Mouse (Mus musculus) bone marrow, adult 2 months (tissue): ENCODE data around the gene Anks4b. TPM values are rescaled to one million over a fixed set of nuclear protein-coding genes. Genes with fewer than 3 reads are reported as not detected.

Experiments
- H3K27ac ChIP-seq: fragments of 200-500 bp; 2 replicates; pipeline ENCODE4 v1.5.1; 2012; ENCODE audit warnings: low read depth, mild to moderate bottlenecking, control low read depth, inconsistent platforms, low read length; ENCODE audit not compliant: control insufficient read depth, poor library complexity, insufficient read depth
- H3K4me1 ChIP-seq: fragments of 200-500 bp; 2 replicates; pipeline ENCODE4 v1.6.1; 2011; ENCODE audit warnings: low read length; ENCODE audit not compliant: control insufficient read depth, insufficient read depth
- H3K4me3 ChIP-seq: fragments of 200-500 bp; replicated peaks from 2 replicates; pipeline ENCODE3; 2011; ENCODE audit warnings: mild to moderate bottlenecking, low read depth, low read length, control low read depth; ENCODE audit not compliant: control insufficient read depth
- CTCF ChIP-seq: fragments of 200-500 bp; IDR thresholded peaks from 2 replicates; pipeline ENCODE4 v1.5.1; 2011; ENCODE audit warnings: low read length, control low read depth; ENCODE audit not compliant: control insufficient read depth, insufficient read depth
- POLR2A ChIP-seq: fragments of 200-500 bp; IDR thresholded peaks from 2 replicates; pipeline ENCODE4 v1.6.1; 2011; ENCODE audit warnings: low read depth, mild to moderate bottlenecking, control low read depth, low read length, borderline replicate concordance; ENCODE audit not compliant: control insufficient read depth
- WGBS: fragments of 180-500 bp; shearing (Covaris S2); methylation state at CpG from one replicate; pipeline ENCODE4 v1.1.7; 2018; 5-methylcytosine and 5-hydroxymethylcytosine counted together
- polyA plus RNA-seq: library from polyadenylated mRNA; stranded (reverse); fragments of >200 nt; gene quantifications from 2 replicates; pipeline ENCODE4 v1.2.4, GENCODE M21; 2011; ENCODE audit warnings: low replicate concordance; ENCODE audit not compliant: missing spikeins, insufficient read depth, insufficient read length

Gene Anks4b
- polyA plus RNA-seq, 1 experiment, result not detected

DNA sequence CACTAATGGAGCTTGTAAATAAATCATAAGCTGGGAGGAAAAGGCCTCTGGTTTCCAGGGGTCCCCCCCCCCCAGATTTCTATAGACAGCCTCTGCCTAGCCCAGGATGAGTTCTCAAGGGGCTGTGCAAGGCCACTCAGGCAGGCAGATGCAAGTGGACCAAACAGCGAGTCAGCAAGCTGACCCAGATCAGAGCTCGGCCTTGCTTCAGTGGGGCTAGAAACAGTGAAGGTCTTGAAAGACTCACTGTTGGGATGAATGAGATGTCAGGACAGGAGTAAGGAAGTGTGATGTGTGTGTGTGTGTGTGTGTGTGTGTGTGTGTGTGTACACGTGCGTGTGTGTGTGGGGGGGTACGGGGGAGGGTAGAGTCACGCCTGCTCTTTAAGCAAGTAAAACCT is 19.2 kb downstream of the Anks4b start:
- TF ChIP-seq CTCF (no peak), POLR2A (no peak)
- 76% methylated on average over 6 of the region's 6 CpGs for WGBS
- H3K27ac ChIP-seq, result no peak overlapping the region
- no peaks in the 10 kb centered on the region for H3K4me1 ChIP-seq
- H3K4me3 ChIP-seq, result no peak overlapping the region

- Histone ChIP-seq H3K27ac (no peak overlapping the region), H3K4me1 (no peaks in the 10 kb centered on the region), H3K4me3 (no peak overlapping the region)
- no peak for TF ChIP-seq CTCF
- TF ChIP-seq POLR2A, result no peak
- WGBS, result 83% methylated on average over 4 of the region's 4 CpGs
These were observed 21.5 kb downstream of the Anks4b start for GRCm38 (mm10) chr7:120195207-120195606.

DNA sequence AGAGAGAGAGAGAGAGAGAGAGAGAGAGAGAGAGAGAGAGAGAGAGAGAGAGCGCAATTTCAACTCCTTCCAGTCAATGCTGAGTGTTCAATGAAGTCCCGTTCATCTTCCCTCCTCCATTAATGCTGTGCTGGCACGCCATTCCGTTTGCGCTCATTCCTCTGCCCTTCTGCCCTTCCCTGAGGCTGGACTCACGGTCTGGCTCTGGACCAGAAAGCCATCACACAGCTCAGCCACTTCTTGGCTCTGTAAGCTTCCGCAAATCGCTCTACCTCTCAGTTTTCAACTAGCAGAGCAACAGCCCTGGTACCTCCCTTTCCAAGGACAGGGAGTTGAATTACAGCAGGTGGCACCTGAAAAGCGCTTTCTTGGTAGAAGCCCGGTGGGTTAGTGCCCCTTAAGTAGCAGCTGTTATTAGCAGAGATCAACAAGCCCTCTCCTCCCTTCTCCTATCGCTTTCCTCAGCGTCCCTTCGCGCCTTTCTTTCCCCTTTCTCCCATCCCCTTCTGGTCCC is 27.6 kb downstream of the Anks4b start:
- no peak overlapping the region for H3K4me3 ChIP-seq
- H3K4me1 ChIP-seq, result no peaks in the 10 kb centered on the region
- no peak overlapping the region for H3K27ac ChIP-seq
- WGBS, result 8% methylated on average over 14 of the region's 14 CpGs
- TF ChIP-seq POLR2A (no peak), CTCF (no peak)

- WGBS, result 12% methylated on average over 26 of the region's 26 CpGs
- no peak for TF ChIP-seq CTCF
- Histone ChIP-seq H3K4me3 (no peak within 1 kb of the TSS), H3K27ac (no peak within 1 kb of the TSS), H3K4me1 (no peaks in the 10 kb centered on the region)
These were observed 28.1 kb downstream of the Anks4b start, which contains the start of gene Crym for GRCm38 (mm10) chr7:120201771-120202170. Crym (minus strand) TSS chr7:120202111.

GRCm38 (mm10) chr7:120203789-120204188 is 30.1 kb downstream of the Anks4b start, which contains the start of gene Abca14:
Abca14 (plus strand) TSS chr7:120203961.
- Histone ChIP-seq H3K27ac (no peak within 1 kb of the TSS), H3K4me1 (no peaks in the 10 kb centered on the region), H3K4me3 (no peak within 1 kb of the TSS)
- TF ChIP-seq POLR2A (no peak), CTCF (peak; percentile 35; the same call in 1 of the 2 replicates)
- 9% methylated on average over 26 of the region's 26 CpGs for WGBS

DNA sequence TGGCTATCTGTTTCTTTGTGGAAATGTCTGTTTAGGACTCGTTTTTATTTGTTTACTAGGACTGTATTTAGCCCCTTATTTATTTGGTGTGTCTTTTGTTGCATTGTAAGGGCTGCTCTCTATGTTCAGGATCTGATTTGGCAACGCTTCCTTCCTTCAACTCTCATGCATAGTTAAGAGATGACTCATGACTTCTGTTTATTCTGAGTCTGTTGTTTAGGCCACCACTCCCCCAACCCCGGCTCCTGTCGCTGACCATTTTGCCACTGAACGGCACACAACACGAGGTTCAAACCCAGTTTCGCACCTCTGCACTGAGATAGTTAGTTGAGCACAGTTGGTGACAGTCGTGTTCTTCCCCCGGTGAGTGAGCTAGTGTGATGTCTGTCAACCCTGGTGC is 32.3 kb downstream of the Anks4b start:
- no peak overlapping the region for H3K27ac ChIP-seq
- TF ChIP-seq POLR2A (no peak), CTCF (no peak)
- no peak overlapping the region for H3K4me3 ChIP-seq
- H3K4me1 ChIP-seq, result no peaks in the 10 kb centered on the region
- WGBS, result 22% methylated on average over 9 of the region's 9 CpGs

DNA sequence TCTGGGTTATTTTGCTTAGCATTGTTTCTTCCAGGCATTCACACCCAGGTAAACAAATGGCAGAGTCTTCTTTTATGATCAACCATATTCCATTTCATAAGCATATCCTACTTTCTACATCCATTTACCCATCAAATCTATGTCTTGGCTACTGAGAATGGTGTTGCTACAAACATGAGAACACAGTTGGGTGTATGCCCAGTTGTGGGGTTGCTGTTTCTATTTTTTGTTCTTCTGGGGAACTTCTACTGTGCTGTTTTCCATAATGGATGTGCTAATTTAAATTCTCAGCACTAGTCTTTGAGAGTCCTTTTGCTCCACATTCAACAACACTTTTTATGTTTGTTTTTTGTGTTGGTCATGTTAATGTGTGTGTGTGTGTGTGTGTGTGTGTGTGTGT is 54.9 kb downstream of the Anks4b start:
- Histone ChIP-seq H3K4me3 (no peak overlapping the region), H3K4me1 (no peaks in the 10 kb centered on the region), H3K27ac (no peak overlapping the region)
- no peak for TF ChIP-seq POLR2A
- TF ChIP-seq CTCF, result no peak

Other genes starting within 250 kb of the Anks4b start
- not detected in 2 replicates for gene Dnah3, start 78.6 kb upstream of the Anks4b start, polyA plus RNA-seq
- gene Tmem159, start 71.5 kb upstream of the Anks4b start, polyA plus RNA-seq, result 1.4 and 2.7 TPM in 2 replicates
- not detected in 2 replicates for gene Zp2, start 28.6 kb upstream of the Anks4b start, polyA plus RNA-seq
- gene Crym, start 28.3 kb downstream of the Anks4b start, polyA plus RNA-seq, result 1.1 TPM in 1 of 2 replicates, not detected in the other
- not detected in 2 replicates for gene Abca14, start 30.1 kb downstream of the Anks4b start, polyA plus RNA-seq
- gene Abca15, start 154.8 kb downstream of the Anks4b start, polyA plus RNA-seq, result not detected in 2 replicates
- not detected in 2 replicates for gene Abca16, start 235.8 kb downstream of the Anks4b start, polyA plus RNA-seq